Mouse (Mus musculus): Measurements from ENCODE around the gene Ascc1. TPM values are rescaled to one million over a fixed set of nuclear protein-coding genes. Genes with fewer than 3 reads are reported as not detected.
"Not testable (repeated sequence)": the region's sequence is repeated elsewhere in the genome, so short reads cannot be mapped to it uniquely, and the experiment has no call there.

Ascc1 gene
- polyA plus RNA-seq, 1 experiment from 2014 or later, result 43.6 TPM

- H3K9me3 ChIP-seq (ENCODE audit: control insufficient read depth, low read length), result no peaks in the 10 kb centered on the region
- H3K27ac ChIP-seq (ENCODE audit: low read depth, low read length), result no peak overlapping the region
- no peak overlapping the region for H3K4me2 ChIP-seq (ENCODE audit: low read depth, low read length)
- ATAC-seq (ENCODE audit: low read depth), result no peak
- peaks cover 23% of the 10 kb centered on the region for H3K36me3 ChIP-seq (ENCODE audit: control insufficient read depth, insufficient read depth, low read length)
- WGBS, result 51% methylated on average over 8 of the region's 9 CpGs
- H3K4me3 ChIP-seq (ENCODE audit: low read depth, low read length), result no peak overlapping the region
- no peaks in the 10 kb centered on the region for H3K27me3 ChIP-seq (ENCODE audit: control insufficient read depth, insufficient read depth, low read length)
- H3K4me1 ChIP-seq (ENCODE audit: control insufficient read depth, insufficient read depth, low read length), result no peaks in the 10 kb centered on the region
- H3K9ac ChIP-seq (replicated peaks; ENCODE audit: low read depth, low read length), result no peak overlapping the region
Observed at GRCm38 (mm10) chr10:60134201-60134600, 131.6 kb downstream of the Ascc1 start.

- H3K4me2 ChIP-seq (ENCODE audit: low read depth, low read length); H3K9me3 ChIP-seq (ENCODE audit: control insufficient read depth, low read length); H3K9ac ChIP-seq (replicated peaks; ENCODE audit: low read depth, low read length); H3K27me3 ChIP-seq (ENCODE audit: control insufficient read depth, insufficient read depth, low read length); H3K4me1 ChIP-seq (ENCODE audit: control insufficient read depth, insufficient read depth, low read length); ATAC-seq (ENCODE audit: low read depth); H3K4me3 ChIP-seq (ENCODE audit: low read depth, low read length); H3K27ac ChIP-seq (ENCODE audit: low read depth, low read length); H3K36me3 ChIP-seq (ENCODE audit: control insufficient read depth, insufficient read depth, low read length): not testable (repeated sequence)
- 55% methylated on average over 1 of the region's 1 CpGs for WGBS
Observed at GRCm38 (mm10) chr10:60136010-60136409, 133.4 kb downstream of the Ascc1 start.

DNA sequence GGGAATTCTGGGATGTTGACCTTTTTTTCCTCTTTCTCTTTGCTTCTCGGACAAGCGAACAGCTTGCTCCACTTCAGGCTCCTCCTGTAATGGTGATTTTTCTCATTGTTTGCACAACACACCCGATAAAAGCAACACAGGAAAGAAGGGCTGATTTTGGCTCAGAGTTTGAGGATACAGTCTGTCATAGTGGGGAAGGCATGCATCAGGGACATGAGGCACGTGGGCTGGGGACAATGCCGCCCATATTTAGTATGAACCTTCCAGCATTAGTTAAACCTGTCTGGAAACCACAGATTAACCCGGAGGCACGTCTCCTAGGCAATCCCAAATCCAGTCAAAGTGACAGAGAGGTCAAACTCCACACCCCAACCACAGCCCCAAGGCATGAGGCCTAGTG, 134.3 kb downstream of the Ascc1 start:
- Histone ChIP-seq H3K9ac (replicated peaks; ENCODE audit: low read depth, low read length) (no peak overlapping the region), H3K4me2 (ENCODE audit: low read depth, low read length) (no peak overlapping the region), H3K36me3 (ENCODE audit: control insufficient read depth, insufficient read depth, low read length) (peaks cover under 1% of the 10 kb centered on the region; the same call in 1 of the 2 replicates), H3K27ac (ENCODE audit: low read depth, low read length) (no peak overlapping the region), H3K4me3 (ENCODE audit: low read depth, low read length) (no peak overlapping the region), H3K4me1 (ENCODE audit: control insufficient read depth, insufficient read depth, low read length) (no peaks in the 10 kb centered on the region), H3K27me3 (ENCODE audit: control insufficient read depth, insufficient read depth, low read length) (no peaks in the 10 kb centered on the region), H3K9me3 (ENCODE audit: control insufficient read depth, low read length) (no peaks in the 10 kb centered on the region)
- no peak for ATAC-seq (ENCODE audit: low read depth)
- 80% methylated on average over 7 of the region's 7 CpGs for WGBS

DNA sequence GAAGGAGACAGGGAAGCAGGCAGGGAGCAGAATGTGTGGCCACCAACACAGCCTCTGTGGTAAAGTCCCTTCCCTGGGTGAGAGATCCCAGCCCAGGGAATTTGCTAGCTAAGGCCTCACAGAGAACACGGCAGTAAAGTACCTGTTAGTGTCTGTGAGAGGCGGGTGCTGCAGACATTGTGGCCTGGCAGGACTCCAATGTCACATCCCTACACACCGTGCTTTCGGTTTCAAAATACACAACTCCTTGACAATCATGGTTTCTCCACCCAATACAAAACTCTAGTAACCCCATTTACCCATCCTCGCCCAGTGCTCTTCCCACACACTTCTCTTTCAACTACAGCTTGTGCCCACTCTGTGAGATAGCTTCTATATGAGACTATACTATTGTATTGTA, 136.1 kb downstream of the Ascc1 start:
- Histone ChIP-seq H3K9me3 (ENCODE audit: control insufficient read depth, low read length) (no peaks in the 10 kb centered on the region), H3K4me2 (ENCODE audit: low read depth, low read length) (no peak overlapping the region), H3K4me3 (ENCODE audit: low read depth, low read length) (no peak overlapping the region), H3K4me1 (ENCODE audit: control insufficient read depth, insufficient read depth, low read length) (no peaks in the 10 kb centered on the region), H3K27ac (ENCODE audit: low read depth, low read length) (no peak overlapping the region), H3K27me3 (ENCODE audit: control insufficient read depth, insufficient read depth, low read length) (no peaks in the 10 kb centered on the region), H3K36me3 (ENCODE audit: control insufficient read depth, insufficient read depth, low read length) (no peaks in the 10 kb centered on the region), H3K9ac (replicated peaks; ENCODE audit: low read depth, low read length) (no peak overlapping the region)
- WGBS, result 91% methylated on average over 5 of the region's 5 CpGs
- no peak for ATAC-seq (ENCODE audit: low read depth)

- H3K4me3 ChIP-seq (ENCODE audit: low read depth, low read length), result no peak overlapping the region
- H3K27me3 ChIP-seq (ENCODE audit: control insufficient read depth, insufficient read depth, low read length), result no peaks in the 10 kb centered on the region
- H3K9ac ChIP-seq (replicated peaks; ENCODE audit: low read depth, low read length), result no peak overlapping the region
- no peaks in the 10 kb centered on the region for H3K36me3 ChIP-seq (ENCODE audit: control insufficient read depth, insufficient read depth, low read length)
- no peaks in the 10 kb centered on the region for H3K4me1 ChIP-seq (ENCODE audit: control insufficient read depth, insufficient read depth, low read length)
- no peak overlapping the region for H3K27ac ChIP-seq (ENCODE audit: low read depth, low read length)
- 89% methylated on average over 4 of the region's 4 CpGs for WGBS
- no peaks in the 10 kb centered on the region for H3K9me3 ChIP-seq (ENCODE audit: control insufficient read depth, low read length)
- ATAC-seq (ENCODE audit: low read depth), result no peak
- no peak overlapping the region for H3K4me2 ChIP-seq (ENCODE audit: low read depth, low read length)
Observed at GRCm38 (mm10) chr10:60140751-60141150, 138.1 kb downstream of the Ascc1 start.

- ATAC-seq (ENCODE audit: low read depth), result no peak
- Histone ChIP-seq H3K4me1 (ENCODE audit: control insufficient read depth, insufficient read depth, low read length) (no peaks in the 10 kb centered on the region), H3K9me3 (ENCODE audit: control insufficient read depth, low read length) (no peaks in the 10 kb centered on the region), H3K4me2 (ENCODE audit: low read depth, low read length) (no peak overlapping the region), H3K27me3 (ENCODE audit: control insufficient read depth, insufficient read depth, low read length) (no peaks in the 10 kb centered on the region), H3K27ac (ENCODE audit: low read depth, low read length) (no peak overlapping the region), H3K9ac (replicated peaks; ENCODE audit: low read depth, low read length) (no peak overlapping the region), H3K4me3 (ENCODE audit: low read depth, low read length) (no peak overlapping the region), H3K36me3 (ENCODE audit: control insufficient read depth, insufficient read depth, low read length) (no peaks in the 10 kb centered on the region)
- 88% methylated on average over 3 of the region's 3 CpGs for WGBS
Observed at GRCm38 (mm10) chr10:60141656-60142160, 139.1 kb downstream of the Ascc1 start.

- not testable (repeated sequence) for H3K27me3 ChIP-seq (ENCODE audit: control insufficient read depth, insufficient read depth, low read length); H3K4me3 ChIP-seq (ENCODE audit: low read depth, low read length); H3K4me2 ChIP-seq (ENCODE audit: low read depth, low read length); H3K4me1 ChIP-seq (ENCODE audit: control insufficient read depth, insufficient read depth, low read length); H3K36me3 ChIP-seq (ENCODE audit: control insufficient read depth, insufficient read depth, low read length); H3K27ac ChIP-seq (ENCODE audit: low read depth, low read length); H3K9me3 ChIP-seq (ENCODE audit: control insufficient read depth, low read length); ATAC-seq (ENCODE audit: low read depth); H3K9ac ChIP-seq (replicated peaks; ENCODE audit: low read depth, low read length)
- WGBS, result 63% methylated on average over 10 of the region's 10 CpGs
Observed at GRCm38 (mm10) chr10:60147510-60148047, 145.0 kb downstream of the Ascc1 start.

GRCm38 (mm10) chr10:60148087-60148486, 145.5 kb downstream of the Ascc1 start:
- Histone ChIP-seq H3K36me3 (ENCODE audit: control insufficient read depth, insufficient read depth, low read length) (no peaks in the 10 kb centered on the region), H3K9me3 (ENCODE audit: control insufficient read depth, low read length) (no peaks in the 10 kb centered on the region), H3K27me3 (ENCODE audit: control insufficient read depth, insufficient read depth, low read length) (no peaks in the 10 kb centered on the region), H3K4me2 (ENCODE audit: low read depth, low read length) (no peak overlapping the region), H3K4me1 (ENCODE audit: control insufficient read depth, insufficient read depth, low read length) (no peaks in the 10 kb centered on the region), H3K4me3 (ENCODE audit: low read depth, low read length) (no peak overlapping the region), H3K9ac (replicated peaks; ENCODE audit: low read depth, low read length) (no peak overlapping the region), H3K27ac (ENCODE audit: low read depth, low read length) (no peak overlapping the region)
- ATAC-seq (ENCODE audit: low read depth), result peak; percentile 75; the same call in 1 of the 2 replicates
- 3% methylated on average over 5 of the region's 5 CpGs for WGBS

All from neural tube, embryonic 14.5 days (tissue).